Mouse (Mus musculus) spleen, adult 2 months (tissue): ENCODE results near the gene 4930579F01Rik.

Experiments
- CTCF ChIP-seq: fragments of 200-500 bp; IDR thresholded peaks from 2 replicates; pipeline ENCODE4 v1.5.1; 2011; ENCODE audit warnings: mild to moderate bottlenecking, inconsistent platforms; ENCODE audit not compliant: insufficient read depth, insufficient read length, insufficient replicate concordance; ENCODE audit errors: extremely low read depth
- POLR2A ChIP-seq: fragments of 200-500 bp; IDR thresholded peaks from 2 replicates; pipeline ENCODE4 v1.6.1; 2011; ENCODE audit warnings: low read depth, low read length, inconsistent platforms

DNA sequence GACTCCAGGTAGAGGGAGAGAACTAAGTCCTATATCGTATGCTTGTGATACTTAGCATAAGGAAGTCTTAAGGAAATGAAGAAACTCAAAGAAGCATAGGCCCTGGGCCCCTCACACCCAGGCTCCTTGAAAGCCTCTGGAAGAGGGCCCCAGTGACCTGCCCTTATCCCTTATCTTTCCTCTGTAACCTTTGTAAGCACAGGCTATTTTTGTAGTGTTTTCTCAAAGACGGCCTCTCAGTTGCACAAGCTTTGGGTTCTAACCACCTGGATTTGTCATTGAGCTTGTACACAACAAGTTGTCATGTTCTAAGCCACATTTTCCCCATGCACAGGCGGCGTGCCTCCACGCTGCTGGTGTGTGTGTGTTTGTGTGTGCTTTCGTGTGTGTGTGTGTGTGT, 64.5 kb downstream of the 4930579F01Rik start:
- TF ChIP-seq CTCF (no peak), POLR2A (no peak)
